Mouse (Mus musculus) lung, postnatal 0 days (tissue): ENCODE data around the gene Cdc42bpg. TPM values are rescaled to one million over a fixed set of nuclear protein-coding genes. Genes with fewer than 3 reads are reported as not detected.

Source experiments
- ATAC-seq: fragments of 200-750 bp; cut with Nextera tagmentation; 2 replicates; pipeline ENCODE4 v1.8.0; 2017; ENCODE audit warnings: moderate library complexity
- DNase-seq: peaks from one replicate; pipeline ENCODE4 v3.0.0-alpha.2; 2016; ENCODE audit warnings: low spot score
- H3K27ac ChIP-seq: fragments of 300-500 bp; sonication (generic); 2 replicates; pipeline ENCODE4 v1.5.1; 2014; ENCODE audit warnings: antibody characterized with exemption, mild to moderate bottlenecking, low read length, mixed read lengths
- H3K27me3 ChIP-seq: fragments of 300-500 bp; sonication (generic); replicated peaks from 2 replicates; pipeline ENCODE4 v1.6.1; 2014; ENCODE audit warnings: low read length, mixed read lengths; ENCODE audit not compliant: insufficient read depth
- H3K36me3 ChIP-seq: fragments of 300-500 bp; sonication (generic); 2 replicates; pipeline ENCODE4 v1.6.1; 2014; ENCODE audit warnings: low read length, mixed read lengths; ENCODE audit not compliant: insufficient read depth
- H3K4me1 ChIP-seq: fragments of 300-500 bp; sonication (generic); 2 replicates; pipeline ENCODE4 v1.6.1; 2014; ENCODE audit warnings: antibody characterized with exemption, low read depth, low read length, mixed read lengths; ENCODE audit not compliant: insufficient read depth
- H3K4me2 ChIP-seq: fragments of 300-500 bp; sonication (generic); replicated peaks from 2 replicates; pipeline ENCODE4 v1.6.1; 2014; ENCODE audit warnings: low read depth, mild to moderate bottlenecking, low read length, moderate library complexity, mixed read lengths
- H3K4me3 ChIP-seq: fragments of 300-500 bp; sonication (generic); 2 replicates; pipeline ENCODE4 v1.5.1; 2014; ENCODE audit warnings: low read depth, low read length
- H3K9ac ChIP-seq: fragments of 300-500 bp; sonication (generic); replicated peaks from 2 replicates; pipeline ENCODE4 v1.6.1; 2014; ENCODE audit warnings: low read depth, mild to moderate bottlenecking
- H3K9me3 ChIP-seq: fragments of 300-500 bp; sonication (generic); 2 replicates; pipeline ENCODE4 v1.6.1; 2016; ENCODE audit warnings: low read length, mixed read lengths
- CTCF ChIP-seq: IDR thresholded peaks from 2 replicates; pipeline ENCODE4 v1.5.1; 2016; ENCODE audit warnings: antibody characterized with exemption, mild to moderate bottlenecking
- EP300 ChIP-seq: IDR thresholded peaks from 2 replicates; pipeline ENCODE4 v1.6.1; 2016; ENCODE audit warnings: antibody characterized with exemption, mild to moderate bottlenecking, control low read depth
- WGBS: fragments of 180-500 bp; shearing (Covaris S2); extraction: QIAGEN DNeasy Blood & Tissue Kit; methylation state at CpG from one replicate; pipeline ENCODE4 v1.1.7; 2014; 5-methylcytosine and 5-hydroxymethylcytosine counted together
- polyA plus RNA-seq: library from polyadenylated mRNA; unstranded; fragments of >200 nt; fragmentation: Nextera tagmentation; extraction: Ambion mirVana; gene quantifications from 2 replicates; pipeline ENCODE4 v1.2.1, GENCODE M21; 2015

Gene Cdc42bpg
- polyA plus RNA-seq, 1 experiment from 2014 or later, result 2.8 TPM

GRCm38 (mm10) chr19:6291117-6291781, 15.0 kb upstream of the Cdc42bpg start:
- ATAC-seq (peak; percentile 10), DNase-seq (no peak)
- no peak; the same call in 1 of the 2 replicates for TF ChIP-seq CTCF
- TF ChIP-seq EP300, result no peak
- Histone ChIP-seq H3K9me3 (no peaks in the 10 kb centered on the region), H3K9ac (no peak overlapping the region), H3K27ac (0 out of 2 replicates have a peak overlapping the region, but pooled peaks have one; percentile 20), H3K4me2 (no peak overlapping the region), H3K4me1 (peaks cover under 1% of the 10 kb centered on the region; the same call in 1 of the 2 replicates), H3K27me3 (no peaks in the 10 kb centered on the region), H3K36me3 (peaks cover 10% of the 10 kb centered on the region; the same call in 1 of the 2 replicates), H3K4me3 (no peak overlapping the region)
- WGBS, result 83% methylated on average over 10 of the region's 10 CpGs

GRCm38 (mm10) chr19:6292262-6292661, 14.0 kb upstream of the Cdc42bpg start:
- Histone ChIP-seq H3K27ac (no peak overlapping the region), H3K4me3 (no peak overlapping the region), H3K36me3 (peaks cover 11% of the 10 kb centered on the region; the same call in 1 of the 2 replicates), H3K27me3 (no peaks in the 10 kb centered on the region), H3K9ac (no peak overlapping the region), H3K9me3 (no peaks in the 10 kb centered on the region), H3K4me2 (no peak overlapping the region), H3K4me1 (no peaks in the 10 kb centered on the region)
- no peak for DNase-seq
- TF ChIP-seq CTCF, result no peak
- no peak for TF ChIP-seq EP300
- WGBS, result 92% methylated on average over 5 of the region's 5 CpGs
- ATAC-seq, result no peak

GRCm38 (mm10) chr19:6294301-6294700, 12.0 kb upstream of the Cdc42bpg start:
- DNase-seq (no peak), ATAC-seq (no peak)
- Histone ChIP-seq H3K4me1 (no peaks in the 10 kb centered on the region; the same call in 1 of the 2 replicates), H3K9ac (no peak overlapping the region), H3K27me3 (no peaks in the 10 kb centered on the region), H3K4me3 (no peak overlapping the region), H3K27ac (no peak overlapping the region), H3K36me3 (peaks cover 19% of the 10 kb centered on the region; the same call in 1 of the 2 replicates), H3K9me3 (no peaks in the 10 kb centered on the region), H3K4me2 (no peak overlapping the region)
- TF ChIP-seq EP300 (no peak), CTCF (no peak)
- 88% methylated on average over 17 of the region's 17 CpGs for WGBS

- Histone ChIP-seq H3K4me1 (no peaks in the 10 kb centered on the region; the same call in 1 of the 2 replicates), H3K36me3 (peaks cover 19% of the 10 kb centered on the region; the same call in 1 of the 2 replicates)
These were observed 9.6 kb upstream of the Cdc42bpg start for GRCm38 (mm10) chr19:6296551-6297210.

GRCm38 (mm10) chr19:6297641-6298040, 8.6 kb upstream of the Cdc42bpg start:
- peaks cover 19% of the 10 kb centered on the region; the same call in 1 of the 2 replicates for H3K36me3 ChIP-seq
- no peak overlapping the region; the same call in 1 of the 2 replicates for H3K4me2 ChIP-seq
- TF ChIP-seq CTCF (no peak), EP300 (peak; percentile 30; the same call in 1 of the 2 replicates)
- WGBS, result 68% methylated on average over 9 of the region's 9 CpGs
- H3K27me3 ChIP-seq, result no peaks in the 10 kb centered on the region
- H3K27ac ChIP-seq, result no peak overlapping the region
- peak; percentile 68 for DNase-seq
- H3K9ac ChIP-seq, result no peak overlapping the region
- H3K4me3 ChIP-seq, result no peak overlapping the region
- ATAC-seq, result peak; percentile 15
- H3K4me1 ChIP-seq, result peaks cover 6% of the 10 kb centered on the region
- H3K9me3 ChIP-seq, result no peaks in the 10 kb centered on the region

More at GRCm38 (mm10) chr19:6296551-6297210, 9.6 kb upstream of the Cdc42bpg start:
- DNase-seq (no peak), ATAC-seq (no peak)
- H3K4me2 ChIP-seq, result no peak overlapping the region
- H3K4me3 ChIP-seq, result no peak overlapping the region
- no peak overlapping the region for H3K27ac ChIP-seq
- H3K27me3 ChIP-seq, result no peaks in the 10 kb centered on the region
- no peak for TF ChIP-seq EP300
- no peaks in the 10 kb centered on the region for H3K9me3 ChIP-seq
- 85% methylated on average over 5 of the region's 5 CpGs for WGBS
- no peak overlapping the region for H3K9ac ChIP-seq

- no peak overlapping the region for H3K4me3 ChIP-seq
- peaks cover 8% of the 10 kb centered on the region for H3K4me1 ChIP-seq
- no peaks in the 10 kb centered on the region for H3K27me3 ChIP-seq
- no peak for DNase-seq
- H3K36me3 ChIP-seq, result peaks cover 19% of the 10 kb centered on the region; the same call in 1 of the 2 replicates
- ATAC-seq, result no peak
- H3K9me3 ChIP-seq, result no peaks in the 10 kb centered on the region
- no peak overlapping the region for H3K9ac ChIP-seq
- no peak for TF ChIP-seq EP300
- no peak for TF ChIP-seq CTCF
- H3K27ac ChIP-seq, result peak overlapping the region; percentile 87
- no peak overlapping the region for H3K4me2 ChIP-seq
- WGBS, result 63% methylated on average over 4 of the region's 4 CpGs
These were observed 7.3 kb upstream of the Cdc42bpg start for GRCm38 (mm10) chr19:6299003-6299402.
